Mouse (Mus musculus) midbrain, embryonic 13.5 days (tissue): ENCODE results near the gene Gramd1b. TPM values are rescaled to one million over a fixed set of nuclear protein-coding genes. Genes with fewer than 3 reads are reported as not detected.

Experiments used
- ATAC-seq: fragments of 200-750 bp; cut with Nextera tagmentation; 2 replicates; pipeline ENCODE4 v1.8.0; 2017; ENCODE audit warnings: mild to moderate bottlenecking, moderate TSS enrichment, moderate library complexity
- H3K27ac ChIP-seq: fragments of 300-500 bp; sonication (generic); 2 replicates; pipeline ENCODE4 v1.5.1; 2015; ENCODE audit warnings: inconsistent platforms, mild to moderate bottlenecking, moderate library complexity
- H3K27me3 ChIP-seq: fragments of 300-500 bp; sonication (generic); 2 replicates; pipeline ENCODE4 v1.6.1; 2015; ENCODE audit warnings: mild to moderate bottlenecking, inconsistent platforms
- H3K36me3 ChIP-seq: fragments of 300-500 bp; sonication (generic); 2 replicates; pipeline ENCODE4 v1.6.1; 2015; ENCODE audit warnings: mild to moderate bottlenecking, inconsistent platforms
- H3K4me1 ChIP-seq: fragments of 300-500 bp; sonication (generic); replicated peaks from 2 replicates; pipeline ENCODE4 v1.6.1; 2015; ENCODE audit warnings: inconsistent platforms
- H3K4me2 ChIP-seq: fragments of 300-500 bp; sonication (generic); replicated peaks from 2 replicates; pipeline ENCODE4 v1.6.1; 2015; ENCODE audit warnings: moderate library complexity, mild to moderate bottlenecking, inconsistent platforms
- H3K4me3 ChIP-seq: fragments of 300-500 bp; sonication (generic); replicated peaks from 2 replicates; pipeline ENCODE4 v1.5.1; 2015; ENCODE audit warnings: mild to moderate bottlenecking, inconsistent platforms
- H3K9ac ChIP-seq: fragments of 300-500 bp; sonication (generic); replicated peaks from 2 replicates; pipeline ENCODE4 v1.6.1; 2015; ENCODE audit warnings: mild to moderate bottlenecking, inconsistent platforms
- H3K9me3 ChIP-seq: fragments of 300-500 bp; sonication (generic); 2 replicates; pipeline ENCODE4 v1.6.1; 2016; ENCODE audit warnings: mild to moderate bottlenecking, inconsistent platforms
- WGBS: fragments of 180-500 bp; shearing (Covaris S2); methylation state at CpG from one replicate; pipeline ENCODE4 v1.1.7; 2015; 5-methylcytosine and 5-hydroxymethylcytosine counted together
- polyA plus RNA-seq: library from polyadenylated mRNA; unstranded; fragments of >200 nt; fragmentation: Nextera tagmentation; extraction: Ambion mirVana; gene quantifications from 2 replicates; pipeline ENCODE4 v1.2.1, GENCODE M21; 2015

Gene Gramd1b
- polyA plus RNA-seq, 1 experiment from 2014 or later: 8.1 TPM

DNA sequence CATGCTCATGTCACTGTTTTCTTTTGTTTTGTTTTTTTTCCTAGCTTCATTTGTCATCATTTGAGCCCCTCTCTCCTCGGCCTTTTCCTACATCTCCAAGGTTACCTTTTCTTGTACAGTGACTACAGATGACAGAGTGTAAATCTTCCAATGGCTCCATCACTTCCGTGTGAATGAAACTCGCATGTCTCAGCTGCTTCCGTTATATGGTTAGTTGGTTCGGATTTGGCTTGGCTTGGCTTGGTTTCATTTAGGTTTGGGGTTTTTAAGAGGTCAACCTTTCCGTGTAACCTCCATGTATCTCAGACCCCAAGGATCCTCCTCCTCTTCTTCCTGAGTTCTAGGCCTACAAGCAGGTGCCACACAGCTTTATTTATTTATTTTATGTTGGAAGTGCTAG, 77.3 kb downstream of the Gramd1b start:
- ATAC-seq: no peak
- H3K27ac ChIP-seq: no peak overlapping the region
- H3K4me2 ChIP-seq: no peak overlapping the region
- WGBS: 92% methylated on average over 6 of the region's 6 CpGs
- no peak overlapping the region for H3K4me3 ChIP-seq
- H3K9ac ChIP-seq: no peak overlapping the region
- no peaks in the 10 kb centered on the region for H3K36me3 ChIP-seq
- H3K27me3 ChIP-seq: peaks cover 31% of the 10 kb centered on the region
- H3K4me1 ChIP-seq: peaks cover 24% of the 10 kb centered on the region
- H3K9me3 ChIP-seq: no peaks in the 10 kb centered on the region

- Histone ChIP-seq H3K36me3 (no peaks in the 10 kb centered on the region), H3K9ac (no peak overlapping the region), H3K4me2 (no peak overlapping the region), H3K4me3 (no peak overlapping the region), H3K27ac (no peak overlapping the region), H3K4me1 (peaks cover 24% of the 10 kb centered on the region), H3K27me3 (peaks cover 26% of the 10 kb centered on the region), H3K9me3 (no peaks in the 10 kb centered on the region)
- no peak for ATAC-seq
- WGBS: 67% methylated on average over 5 of the region's 5 CpGs
Measured at GRCm38 (mm10) chr9:40452208-40452607, 79.0 kb downstream of the Gramd1b start.

DNA sequence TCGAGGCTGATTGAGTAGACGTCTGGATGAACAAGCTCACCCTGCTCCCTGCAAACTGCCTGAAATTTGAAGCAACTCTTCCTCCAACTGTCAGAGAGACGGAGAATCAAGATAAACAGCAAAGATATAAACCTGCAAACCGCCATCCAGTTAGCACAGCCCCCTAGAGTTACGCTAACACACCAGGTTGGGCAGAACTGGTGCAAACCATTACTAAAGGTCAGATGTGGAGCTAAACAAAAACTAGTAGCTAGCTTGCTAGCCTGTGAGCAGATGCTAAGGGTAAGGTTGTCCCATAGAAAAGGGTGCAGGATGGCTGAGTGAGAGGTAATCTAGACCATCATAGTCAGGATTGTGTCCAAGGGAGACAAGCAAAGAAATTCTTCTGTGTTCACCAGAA, 80.4 kb downstream of the Gramd1b start:
- WGBS: 83% methylated on average over 5 of the region's 5 CpGs
- no peaks in the 10 kb centered on the region for H3K36me3 ChIP-seq
- H3K4me2 ChIP-seq: no peak overlapping the region
- H3K27ac ChIP-seq: no peak overlapping the region
- no peak overlapping the region for H3K4me3 ChIP-seq
- peaks cover 13% of the 10 kb centered on the region; the same call in 1 of the 2 replicates for H3K4me1 ChIP-seq
- ATAC-seq: no peak
- H3K9ac ChIP-seq: no peak overlapping the region
- H3K27me3 ChIP-seq: peaks cover 14% of the 10 kb centered on the region; the same call in 1 of the 2 replicates
- no peaks in the 10 kb centered on the region for H3K9me3 ChIP-seq

DNA sequence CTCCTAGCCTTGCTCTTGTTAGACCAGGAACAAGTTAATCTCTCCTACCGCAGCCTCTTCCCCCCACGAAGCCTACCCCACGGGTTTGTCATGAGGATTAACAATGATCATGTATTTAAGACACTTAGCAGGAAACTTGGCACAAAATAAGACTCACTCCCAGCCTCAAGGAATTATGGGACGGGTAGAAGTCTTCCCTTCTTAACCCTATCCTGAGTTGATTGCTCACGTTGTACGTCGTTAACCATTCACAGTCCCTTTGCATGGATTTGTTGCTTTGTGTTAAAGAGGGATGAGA, 80.8 kb downstream of the Gramd1b start:
- H3K4me3 ChIP-seq: no peak overlapping the region
- H3K27me3 ChIP-seq: peaks cover 14% of the 10 kb centered on the region; the same call in 1 of the 2 replicates
- WGBS: 66% methylated on average over 7 of the region's 7 CpGs
- H3K36me3 ChIP-seq: no peaks in the 10 kb centered on the region
- no peak overlapping the region for H3K4me2 ChIP-seq
- no peak overlapping the region for H3K9ac ChIP-seq
- peaks cover 9% of the 10 kb centered on the region; the same call in 1 of the 2 replicates for H3K4me1 ChIP-seq
- no peak overlapping the region for H3K27ac ChIP-seq
- no peak for ATAC-seq
- no peaks in the 10 kb centered on the region for H3K9me3 ChIP-seq

DNA sequence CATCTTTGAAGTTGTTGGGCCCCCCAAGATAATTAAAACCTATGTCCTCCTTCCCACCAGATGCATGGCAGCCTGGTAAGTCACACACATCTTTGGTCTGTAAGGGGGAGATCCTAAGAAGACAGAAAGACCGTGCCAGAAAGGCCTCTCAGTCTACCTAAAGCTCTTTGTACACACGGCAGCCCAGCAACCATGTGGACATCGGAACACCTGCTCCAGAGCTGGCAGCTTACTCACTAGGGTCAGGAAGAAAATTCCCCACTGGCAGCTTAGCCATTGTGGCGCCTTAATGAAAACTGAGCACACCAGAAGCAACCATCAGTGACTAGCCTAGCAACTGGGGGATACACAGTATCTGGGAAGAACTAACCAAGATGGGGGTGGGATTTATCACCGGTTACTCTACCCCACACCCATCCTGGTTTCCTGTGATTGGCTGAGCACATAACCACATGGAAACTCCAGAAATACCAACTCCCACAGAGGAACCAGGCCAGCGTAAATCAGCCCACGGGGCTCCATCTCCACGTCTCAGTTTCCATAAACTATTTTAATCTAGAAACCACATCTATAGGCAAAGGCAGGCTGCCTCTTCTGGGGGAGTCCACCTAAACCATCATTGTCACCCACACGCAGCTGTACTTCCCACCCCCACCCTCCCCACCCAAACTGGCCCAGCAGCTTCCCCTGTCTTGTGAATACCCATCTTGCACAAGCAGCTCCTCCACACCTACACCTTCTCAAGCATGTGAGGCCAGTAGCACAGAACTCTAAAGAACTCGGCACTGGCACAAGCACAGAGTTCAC, 81.4 kb downstream of the Gramd1b start:
- Histone ChIP-seq H3K36me3 (no peaks in the 10 kb centered on the region), H3K4me2 (no peak overlapping the region), H3K4me1 (peaks cover 4% of the 10 kb centered on the region; the same call in 1 of the 2 replicates), H3K4me3 (no peak overlapping the region), H3K9me3 (no peaks in the 10 kb centered on the region), H3K27me3 (peaks cover 8% of the 10 kb centered on the region; the same call in 1 of the 2 replicates), H3K27ac (no peak overlapping the region), H3K9ac (no peak overlapping the region)
- ATAC-seq: no peak
- WGBS: 71% methylated on average over 10 of the region's 10 CpGs

- Histone ChIP-seq H3K9me3 (no peaks in the 10 kb centered on the region), H3K9ac (no peak overlapping the region), H3K36me3 (no peaks in the 10 kb centered on the region), H3K27ac (no peak overlapping the region), H3K4me2 (no peak overlapping the region), H3K4me1 (0 out of 2 replicates have a peak, but pooled peaks cover 3% of the 10 kb centered on the region), H3K4me3 (no peak overlapping the region), H3K27me3 (no peaks in the 10 kb centered on the region)
- 97% methylated on average over 2 of the region's 2 CpGs for WGBS
- ATAC-seq: no peak
Measured at GRCm38 (mm10) chr9:40448646-40449243, 82.4 kb downstream of the Gramd1b start.

GRCm38 (mm10) chr9:40447265-40447664, 83.9 kb downstream of the Gramd1b start:
- Histone ChIP-seq H3K36me3 (no peaks in the 10 kb centered on the region), H3K27me3 (no peaks in the 10 kb centered on the region), H3K9me3 (no peaks in the 10 kb centered on the region), H3K4me1 (0 out of 2 replicates have a peak, but pooled peaks cover 3% of the 10 kb centered on the region), H3K27ac (no peak overlapping the region), H3K4me3 (no peak overlapping the region), H3K4me2 (no peak overlapping the region), H3K9ac (no peak overlapping the region)
- ATAC-seq: no peak
- WGBS: 84% methylated on average over 4 of the region's 4 CpGs

DNA sequence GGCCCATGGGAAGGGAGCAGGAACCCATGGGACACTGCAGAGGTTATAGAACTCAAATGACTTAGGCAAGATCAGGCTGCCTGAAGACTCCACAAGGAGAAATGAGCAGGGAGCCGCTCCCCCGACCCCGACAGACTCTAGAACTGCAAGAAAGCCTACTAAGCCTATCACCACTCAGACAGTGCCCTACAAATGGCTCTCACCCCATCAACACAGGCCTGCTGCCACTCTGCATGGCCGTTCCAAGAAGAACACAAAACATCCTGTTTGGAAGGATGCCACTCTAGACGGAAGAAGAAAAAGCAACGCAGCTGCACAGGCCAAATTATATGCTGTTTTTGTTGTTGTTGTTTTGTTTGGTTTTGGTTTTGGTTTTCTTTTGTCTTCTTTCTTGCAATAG, 86.2 kb downstream of the Gramd1b start:
- Histone ChIP-seq H3K27ac (no peak overlapping the region), H3K9me3 (no peaks in the 10 kb centered on the region), H3K27me3 (no peaks in the 10 kb centered on the region), H3K4me3 (no peak overlapping the region), H3K4me1 (0 out of 2 replicates have a peak, but pooled peaks cover 3% of the 10 kb centered on the region), H3K9ac (no peak overlapping the region), H3K4me2 (no peak overlapping the region), H3K36me3 (no peaks in the 10 kb centered on the region)
- ATAC-seq: no peak
- 97% methylated on average over 6 of the region's 6 CpGs for whole genome bisulfite sequencing

- Histone ChIP-seq H3K27ac (no peak overlapping the region), H3K4me2 (no peak overlapping the region), H3K9me3 (no peaks in the 10 kb centered on the region), H3K36me3 (no peaks in the 10 kb centered on the region), H3K9ac (no peak overlapping the region), H3K4me1 (peaks cover 16% of the 10 kb centered on the region), H3K4me3 (no peak overlapping the region), H3K27me3 (no peaks in the 10 kb centered on the region)
- ATAC-seq: no peak
- 57% methylated on average over 5 of the region's 5 CpGs for WGBS
Measured at GRCm38 (mm10) chr9:40442784-40443183, 88.4 kb downstream of the Gramd1b start.

- Histone ChIP-seq H3K27ac (no peak overlapping the region), H3K4me1 (peaks cover 16% of the 10 kb centered on the region), H3K4me2 (no peak overlapping the region), H3K36me3 (no peaks in the 10 kb centered on the region), H3K27me3 (no peaks in the 10 kb centered on the region), H3K9ac (no peak overlapping the region), H3K9me3 (no peaks in the 10 kb centered on the region), H3K4me3 (no peak overlapping the region)
- ATAC-seq: no peak
- WGBS: 86% methylated on average over 8 of the region's 8 CpGs
Measured at GRCm38 (mm10) chr9:40439973-40440687, 91.1 kb downstream of the Gramd1b start.

DNA sequence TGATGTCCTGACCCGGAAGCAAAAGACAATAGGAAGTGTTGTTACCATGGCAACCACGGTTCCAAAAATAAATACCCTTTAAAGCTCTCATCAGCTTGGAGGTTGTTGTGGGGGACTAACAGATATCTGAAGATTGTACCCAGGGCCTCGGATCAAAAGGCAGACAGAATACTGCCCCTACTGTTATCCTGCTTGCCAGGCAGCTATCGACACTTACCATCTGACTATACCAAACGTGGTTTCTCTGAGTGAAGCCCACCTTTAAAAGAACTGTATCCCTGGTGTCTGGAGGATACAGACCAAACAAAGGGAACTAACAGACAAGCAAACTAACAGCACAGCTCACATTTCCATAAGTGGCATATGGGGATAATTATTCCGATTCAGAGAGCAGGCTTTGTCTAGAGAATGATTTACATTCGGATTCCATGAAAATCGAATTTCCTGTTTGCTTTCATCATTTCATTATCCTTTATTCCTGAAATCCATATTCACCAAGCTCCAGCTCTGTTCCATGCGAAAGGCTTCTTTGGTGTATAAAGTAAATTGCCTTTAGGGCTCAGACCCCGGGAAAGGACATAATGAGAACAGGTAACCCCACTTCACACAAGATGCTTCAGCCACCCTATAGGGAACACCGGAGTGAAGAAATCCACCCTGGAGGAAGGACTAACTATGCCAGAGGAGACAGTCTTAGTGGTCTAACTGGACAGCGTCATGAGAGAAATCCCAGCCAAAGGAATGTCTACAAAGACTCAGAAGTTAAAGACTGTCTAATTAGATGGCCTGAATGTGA, 92.3 kb downstream of the Gramd1b start:
- Histone ChIP-seq H3K4me1 (peaks cover 16% of the 10 kb centered on the region), H3K9ac (no peak overlapping the region), H3K36me3 (no peaks in the 10 kb centered on the region), H3K4me3 (no peak overlapping the region), H3K4me2 (no peak overlapping the region), H3K27me3 (no peaks in the 10 kb centered on the region), H3K9me3 (no peaks in the 10 kb centered on the region), H3K27ac (peak overlapping the region; percentile 41)
- WGBS: 44% methylated on average over 12 of the region's 12 CpGs
- peak; percentile 48 for ATAC-seq
